Mouse (Mus musculus): Measurements from ENCODE around the gene Trim6. TPM values are rescaled to one million over a fixed set of nuclear protein-coding genes. Genes with fewer than 3 reads are reported as not detected.

Trim6 gene
- total RNA-seq, 2 experiments from 2014 or later: 0.45 to 1.7 TPM

Other genes starting within 250 kb of the Trim6 start
- gene Olfr635, start 247.6 kb upstream of the Trim6 start, total RNA-seq (2021): not detected
- gene Olfr638, start 220.0 kb upstream of the Trim6 start, total RNA-seq (2021): not detected
- gene Olfr639, start 201.5 kb upstream of the Trim6 start, total RNA-seq (2021): not detected
- not detected for gene Olfr640, start 193.2 kb upstream of the Trim6 start, total RNA-seq (2021)
- not detected for gene Olfr641, start 183.3 kb upstream of the Trim6 start, total RNA-seq (2021)
- not detected for gene Olfr642, start 166.1 kb upstream of the Trim6 start, total RNA-seq (2021)
- gene 4930516K23Rik, start 157.3 kb upstream of the Trim6 start, total RNA-seq (2021): not detected
- not detected for gene Olfr644, start 146.9 kb upstream of the Trim6 start, total RNA-seq (2021)
- gene Olfr645, start 133.3 kb upstream of the Trim6 start, total RNA-seq (2021): not detected
- not detected for gene Olfr646, start 113.9 kb upstream of the Trim6 start, total RNA-seq (2021)
- gene Ubqln5, start 89.0 kb upstream of the Trim6 start, total RNA-seq (2021): not detected
- not detected for gene Olfr643, start 81.4 kb upstream of the Trim6 start, total RNA-seq (2021)
- not detected for gene Ubqln3, start 75.5 kb upstream of the Trim6 start, total RNA-seq (2021)
- not detected for gene Ubqlnl, start 68.2 kb upstream of the Trim6 start, total RNA-seq (2021)
- not detected for gene Olfm5, start 54.0 kb upstream of the Trim6 start, total RNA-seq (2021)
- not detected for gene Olfr648, start 35.4 kb upstream of the Trim6 start, total RNA-seq (2021)
- gene Olfr649, start 22.8 kb upstream of the Trim6 start, total RNA-seq (2021): not detected
- gene Trim34a, start 25.7 kb downstream of the Trim6 start, total RNA-seq (2021): 1 to 10 TPM; 3.9 to 4.8 TPM
- 1 to 10 TPM; 2.2 to 3.4 TPM for gene Trim5, start 69.3 kb downstream of the Trim6 start, total RNA-seq (2021)
- gene Trim12a, start 96.7 kb downstream of the Trim6 start, total RNA-seq (2021): 1 to 10 TPM; 7.0 to 7.2 TPM
- gene Trim34b, start 110.7 kb downstream of the Trim6 start, total RNA-seq (2021): under 1 TPM; 0.26 to 0.35 TPM
- 1 to 10 TPM; 4.5 to 4.9 TPM for gene Trim12c, start 134.6 kb downstream of the Trim6 start, total RNA-seq (2021)
- gene Trim30b, start 151.1 kb downstream of the Trim6 start, total RNA-seq (2021): not detected
- not detected for gene Trim30c, start 182.0 kb downstream of the Trim6 start, total RNA-seq (2021)
- gene Trim30a, start 246.4 kb downstream of the Trim6 start, total RNA-seq (2021): 1 to 10 TPM; 1.6 to 2.5 TPM